Mouse (Mus musculus) midbrain, embryonic 15.5 days (tissue): ENCODE results near the gene Hyls1. TPM values are rescaled to one million over a fixed set of nuclear protein-coding genes. Genes with fewer than 3 reads are reported as not detected.

Experiments
- ATAC-seq: fragments of 200-750 bp; cut with Nextera tagmentation; replicated peaks from 2 replicates; pipeline ENCODE4 v1.8.0; 2017; ENCODE audit warnings: moderate TSS enrichment
- H3K27ac ChIP-seq: fragments of 300-500 bp; sonication (generic); 2 replicates; pipeline ENCODE4 v1.5.1; 2015; ENCODE audit warnings: mild to moderate bottlenecking, inconsistent platforms
- H3K27me3 ChIP-seq: fragments of 300-500 bp; sonication (generic); replicated peaks from 2 replicates; pipeline ENCODE4 v1.6.1; 2015; ENCODE audit warnings: inconsistent platforms
- H3K36me3 ChIP-seq: fragments of 300-500 bp; sonication (generic); replicated peaks from 2 replicates; pipeline ENCODE4 v1.6.1; 2015; ENCODE audit warnings: inconsistent platforms
- H3K4me1 ChIP-seq: fragments of 300-500 bp; sonication (generic); 2 replicates; pipeline ENCODE4 v1.6.1; 2015; ENCODE audit warnings: inconsistent platforms
- H3K4me2 ChIP-seq: fragments of 300-500 bp; sonication (generic); 2 replicates; pipeline ENCODE4 v1.6.1; 2015; ENCODE audit warnings: inconsistent platforms, mild to moderate bottlenecking, moderate library complexity
- H3K4me3 ChIP-seq: fragments of 300-500 bp; sonication (generic); 2 replicates; pipeline ENCODE4 v1.5.1; 2015; ENCODE audit warnings: mild to moderate bottlenecking, inconsistent platforms
- H3K9ac ChIP-seq: fragments of 300-500 bp; sonication (generic); 2 replicates; pipeline ENCODE4 v1.6.1; 2015; ENCODE audit warnings: mild to moderate bottlenecking, inconsistent platforms
- H3K9me3 ChIP-seq: fragments of 300-500 bp; sonication (generic); 2 replicates; pipeline ENCODE4 v1.6.1; 2016; ENCODE audit warnings: inconsistent platforms
- WGBS: fragments of 180-500 bp; shearing (Covaris S2); methylation state at CpG from one replicate; pipeline ENCODE4 v1.1.7; 2015; ENCODE audit warnings: mixed read lengths; 5-methylcytosine and 5-hydroxymethylcytosine counted together
- polyA plus RNA-seq: library from polyadenylated mRNA; unstranded; fragments of >200 nt; fragmentation: Nextera tagmentation; extraction: Ambion mirVana; gene quantifications from 2 replicates; pipeline ENCODE4 v1.2.1, GENCODE M21; 2015

Gene Hyls1
- polyA plus RNA-seq, 1 experiment from 2014 or later: 16.3 TPM

DNA sequence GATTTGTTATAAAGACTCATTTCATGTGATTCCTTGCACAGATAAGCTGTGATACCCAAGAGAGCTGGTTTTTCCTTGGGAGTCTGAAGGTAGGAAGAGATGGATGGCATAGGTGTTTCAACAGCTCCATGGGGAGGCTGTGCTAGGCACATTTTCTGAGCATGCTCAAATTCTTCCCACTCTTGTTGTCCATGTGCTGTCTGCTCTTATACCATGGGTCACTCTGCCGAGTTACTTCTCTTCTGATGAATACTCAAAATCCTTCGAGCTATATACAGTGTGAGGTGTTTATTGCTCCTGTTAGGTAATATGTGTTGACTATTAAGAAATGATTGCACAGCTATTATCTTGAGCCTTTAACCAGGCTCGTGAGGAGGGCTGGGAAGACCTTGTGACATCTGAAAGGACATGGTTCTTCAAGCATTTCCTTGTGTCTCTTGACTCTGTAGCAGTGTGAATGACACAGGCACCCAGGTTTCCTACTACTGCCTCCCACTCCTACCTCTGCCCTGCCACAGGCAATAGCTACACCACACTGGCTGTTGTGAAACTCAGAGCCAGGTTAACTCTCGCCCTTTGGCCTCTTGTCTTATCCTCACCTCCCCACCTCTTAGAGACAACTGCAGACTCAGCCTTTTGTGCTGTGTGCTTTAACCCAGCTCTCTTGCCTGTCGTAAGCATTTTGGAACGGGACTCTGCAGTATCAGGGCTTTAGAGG lies 49.4 kb downstream of the Hyls1 start:
- no peaks in the 10 kb centered on the region for H3K9me3 ChIP-seq
- H3K36me3 ChIP-seq: no peaks in the 10 kb centered on the region
- no peak overlapping the region for H3K9ac ChIP-seq
- no peak for ATAC-seq
- 84% methylated on average over 6 of the region's 6 CpGs for WGBS
- H3K4me2 ChIP-seq: no peak overlapping the region
- H3K4me3 ChIP-seq: no peak overlapping the region
- H3K27me3 ChIP-seq: no peaks in the 10 kb centered on the region
- H3K4me1 ChIP-seq: peaks cover 12% of the 10 kb centered on the region
- H3K27ac ChIP-seq: no peak overlapping the region

DNA sequence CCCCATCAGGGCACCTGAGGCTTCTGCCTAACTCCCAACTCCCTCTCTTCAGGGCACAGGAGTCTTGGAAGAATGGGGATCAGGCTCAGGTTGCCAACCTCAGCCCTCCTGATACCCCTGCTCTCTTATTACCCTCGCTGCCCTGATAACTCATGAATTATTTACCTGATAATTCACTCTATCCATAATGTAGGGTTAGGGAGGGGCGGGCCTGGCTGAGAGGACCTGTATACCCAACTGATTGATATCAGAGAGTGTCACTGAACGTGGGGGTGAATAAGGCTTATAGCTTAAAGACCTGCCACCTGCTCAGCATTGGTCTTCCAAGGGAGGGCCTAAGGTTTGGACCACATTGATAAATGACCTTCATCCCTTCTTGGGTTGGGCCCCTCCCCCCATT lies 52.0 kb downstream of the Hyls1 start, which contains the start of gene Gm1113:
Gene Gm1113, minus strand, starts transcription at position 101 of the 400 bp plus-strand sequence.
- 75% methylated on average over 3 of the region's 3 CpGs for WGBS
- Histone ChIP-seq H3K27me3 (no peaks in the 10 kb centered on the region), H3K4me1 (no peaks in the 10 kb centered on the region), H3K9me3 (no peaks in the 10 kb centered on the region), H3K36me3 (no peaks in the 10 kb centered on the region), H3K4me3 (no peak within 1 kb of the TSS), H3K9ac (no peak within 1 kb of the TSS), H3K27ac (no peak within 1 kb of the TSS), H3K4me2 (no peak within 1 kb of the TSS)
- ATAC-seq: no peak

- H3K27ac ChIP-seq: no peak overlapping the region
- no peaks in the 10 kb centered on the region for H3K4me1 ChIP-seq
- no peaks in the 10 kb centered on the region for H3K9me3 ChIP-seq
- no peaks in the 10 kb centered on the region for H3K36me3 ChIP-seq
- ATAC-seq: no peak
- H3K4me3 ChIP-seq: no peak overlapping the region
- WGBS: 92% methylated on average over 16 of the region's 16 CpGs
- no peak overlapping the region for H3K9ac ChIP-seq
- H3K27me3 ChIP-seq: no peaks in the 10 kb centered on the region
- no peak overlapping the region for H3K4me2 ChIP-seq
These were observed 53.5 kb downstream of the Hyls1 start for GRCm38 (mm10) chr9:35516711-35517110.

DNA sequence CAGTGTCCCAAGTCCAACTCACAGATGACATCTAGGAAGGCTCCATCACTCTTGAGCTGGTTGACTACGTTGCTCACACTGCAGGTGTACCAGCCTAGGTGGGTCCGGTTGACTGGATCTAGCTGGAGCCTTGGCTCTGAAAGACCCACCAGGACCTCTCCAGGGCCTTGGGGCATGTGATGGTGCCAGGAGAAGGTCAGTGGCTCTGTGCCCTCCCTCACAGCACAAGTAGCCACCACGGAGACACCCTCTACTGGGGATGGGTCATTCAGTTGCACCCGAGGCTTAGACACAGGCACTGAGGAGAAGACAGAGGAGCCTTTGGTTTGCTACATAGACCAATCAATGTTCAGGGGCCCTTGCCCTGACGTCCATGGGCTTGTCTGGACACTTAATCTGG lies 54.0 kb downstream of the Hyls1 start:
- WGBS: 80% methylated on average over 5 of the region's 5 CpGs

DNA sequence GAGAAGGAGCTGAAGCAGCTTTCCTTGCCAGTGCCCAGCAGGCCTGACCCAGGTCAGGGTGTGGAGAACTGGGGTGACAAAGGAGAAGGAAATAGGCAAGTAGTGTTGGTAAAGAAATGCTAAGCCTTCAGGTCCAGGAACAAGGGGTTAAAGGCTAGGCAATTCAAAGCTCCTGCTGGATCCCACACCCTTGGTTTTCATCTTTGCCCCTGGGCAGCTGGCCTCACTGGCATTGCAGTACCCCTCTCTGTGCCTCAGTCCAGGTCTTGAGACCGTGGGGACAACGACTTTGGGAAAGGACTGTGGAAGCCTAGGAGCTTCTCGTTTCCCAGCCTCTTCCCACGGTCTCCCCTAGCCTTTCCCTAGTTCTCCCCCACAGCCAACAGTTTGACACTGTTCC lies 56.3 kb downstream of the Hyls1 start:
- WGBS: 90% methylated on average over 4 of the region's 4 CpGs
- Histone ChIP-seq H3K9ac (no peak overlapping the region), H3K4me1 (no peaks in the 10 kb centered on the region)

More for the DNA sequence above, 54.0 kb downstream of the Hyls1 start:
- no peaks in the 10 kb centered on the region for H3K27me3 ChIP-seq
- ATAC-seq: no peak
- no peak overlapping the region for H3K4me2 ChIP-seq
- no peaks in the 10 kb centered on the region for H3K9me3 ChIP-seq
- no peaks in the 10 kb centered on the region for H3K36me3 ChIP-seq
- H3K4me3 ChIP-seq: no peak overlapping the region
- H3K4me1 ChIP-seq: no peaks in the 10 kb centered on the region
- no peak overlapping the region for H3K27ac ChIP-seq
- H3K9ac ChIP-seq: no peak overlapping the region

More for the DNA sequence above, 56.3 kb downstream of the Hyls1 start:
- Histone ChIP-seq H3K27ac (no peak overlapping the region), H3K4me2 (no peak overlapping the region), H3K9me3 (no peaks in the 10 kb centered on the region), H3K27me3 (no peaks in the 10 kb centered on the region), H3K4me3 (no peak overlapping the region), H3K36me3 (no peaks in the 10 kb centered on the region)
- no peak for ATAC-seq

Other genes starting within 250 kb of the Hyls1 start
- gene Cdon, start 149.3 kb downstream of the Hyls1 start, polyA plus RNA-seq: 4.0 and 6.2 TPM in 2 replicates
- gene Gm1113, start 52.1 kb downstream of the Hyls1 start, polyA plus RNA-seq: not detected in 2 replicates
- 27.9 and 30.0 TPM in 2 replicates for gene Ddx25, start 11.9 kb downstream of the Hyls1 start, polyA plus RNA-seq
- gene Pus3, start 11.8 kb downstream of the Hyls1 start, polyA plus RNA-seq: 14.8 and 16.0 TPM in 2 replicates
- 1.2 TPM in 2 replicates for gene Pate2, start 114 bp downstream of the Hyls1 start, polyA plus RNA-seq
- not detected in 2 replicates for gene Pate4, start 41.5 kb upstream of the Hyls1 start, polyA plus RNA-seq
- gene Pate3, start 77.8 kb upstream of the Hyls1 start, polyA plus RNA-seq: not detected in 2 replicates
- gene Pate1, start 117.0 kb upstream of the Hyls1 start, polyA plus RNA-seq: not detected in 2 replicates
- not detected in 2 replicates for gene Gm17677, start 170.7 kb upstream of the Hyls1 start, polyA plus RNA-seq
- gene Gm17727, start 207.7 kb upstream of the Hyls1 start, polyA plus RNA-seq: not detected in 2 replicates
- not detected in 2 replicates for gene Gm27235, start 219.7 kb upstream of the Hyls1 start, polyA plus RNA-seq
- not detected in 2 replicates for gene D730048I06Rik, start 219.7 kb upstream of the Hyls1 start, polyA plus RNA-seq